Mouse (Mus musculus): ENCODE measurements at regions not wholly inside any gene's neighbourhood (a gene's known extent, or its start where the extent isn't known, plus 50 kb on each side); places are given as distances from the start of the nearest gene placed in this dataset.

DNA sequence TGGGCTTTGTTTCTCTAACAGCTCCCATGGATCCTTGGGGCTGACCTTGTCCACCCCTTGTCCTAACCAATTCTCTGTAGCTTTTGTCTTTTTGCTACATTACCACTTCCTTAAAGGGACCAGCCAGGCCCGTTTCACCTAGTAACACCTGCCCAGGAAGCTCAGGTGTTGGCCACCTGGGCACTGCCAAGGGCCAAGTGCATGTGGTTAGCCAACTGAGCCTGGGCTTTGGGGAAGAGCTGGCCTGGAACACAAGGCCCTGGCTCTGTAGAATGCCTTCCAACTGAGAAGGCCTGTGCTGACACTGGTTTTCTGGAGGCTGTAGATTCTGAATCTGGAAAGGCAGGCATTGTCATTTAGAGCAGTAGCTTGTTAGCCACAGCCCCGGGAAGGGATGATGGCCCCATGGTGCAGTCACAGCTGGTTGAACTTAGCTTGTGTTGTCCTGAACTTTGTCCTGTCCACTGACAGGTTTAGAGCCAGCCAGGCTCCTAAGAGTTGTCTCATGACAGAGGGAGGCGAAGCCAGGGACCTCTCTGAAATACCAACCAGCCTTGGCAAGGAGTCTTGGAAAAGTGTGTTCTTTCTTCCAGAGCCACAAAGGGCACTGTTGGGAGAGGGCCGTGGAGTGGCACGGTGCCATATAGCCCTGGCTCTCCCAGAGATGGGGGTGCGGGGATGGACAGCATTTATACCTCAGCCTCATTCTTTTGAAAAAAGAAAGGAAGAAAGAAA is 156.0 kb upstream of the Id2 start:
- TF ChIP-seq POLR2A (IDR thresholded peaks at IDR 0.05; ENCODE audit: insufficient read depth, low read length): no peak
- TF ChIP-seq EP300 (IDR thresholded peaks at IDR 0.05; ENCODE audit: insufficient read depth, low read depth, low read length): no peak
- no peak for TF ChIP-seq CTCF (IDR thresholded peaks at IDR 0.05; ENCODE audit: low read depth, low read length)
- Histone ChIP-seq H3K36me3 (ENCODE audit: control insufficient read depth, insufficient read depth, low read length, poor library complexity, severe bottlenecking) (no peaks in the 10 kb centered on the region), H3K27ac (ENCODE audit: insufficient read depth, low read length) (no peak overlapping the region), H3K4me1 (ENCODE audit: control insufficient read depth, insufficient read depth, low read length) (no peaks in the 10 kb centered on the region), H3K9ac (ENCODE audit: low read depth, poor library complexity, severe bottlenecking) (no peak overlapping the region), H3K4me3 (ENCODE audit: low read depth, low read length) (no peak overlapping the region), H3K27me3 (ENCODE audit: control insufficient read depth, insufficient read depth, low read length, poor library complexity, severe bottlenecking) (no peaks in the 10 kb centered on the region), H3K9me3 (replicated peaks; ENCODE audit: control insufficient read depth, insufficient read depth, low read length, poor library complexity, severe bottlenecking) (no peaks in the 10 kb centered on the region)

DNA sequence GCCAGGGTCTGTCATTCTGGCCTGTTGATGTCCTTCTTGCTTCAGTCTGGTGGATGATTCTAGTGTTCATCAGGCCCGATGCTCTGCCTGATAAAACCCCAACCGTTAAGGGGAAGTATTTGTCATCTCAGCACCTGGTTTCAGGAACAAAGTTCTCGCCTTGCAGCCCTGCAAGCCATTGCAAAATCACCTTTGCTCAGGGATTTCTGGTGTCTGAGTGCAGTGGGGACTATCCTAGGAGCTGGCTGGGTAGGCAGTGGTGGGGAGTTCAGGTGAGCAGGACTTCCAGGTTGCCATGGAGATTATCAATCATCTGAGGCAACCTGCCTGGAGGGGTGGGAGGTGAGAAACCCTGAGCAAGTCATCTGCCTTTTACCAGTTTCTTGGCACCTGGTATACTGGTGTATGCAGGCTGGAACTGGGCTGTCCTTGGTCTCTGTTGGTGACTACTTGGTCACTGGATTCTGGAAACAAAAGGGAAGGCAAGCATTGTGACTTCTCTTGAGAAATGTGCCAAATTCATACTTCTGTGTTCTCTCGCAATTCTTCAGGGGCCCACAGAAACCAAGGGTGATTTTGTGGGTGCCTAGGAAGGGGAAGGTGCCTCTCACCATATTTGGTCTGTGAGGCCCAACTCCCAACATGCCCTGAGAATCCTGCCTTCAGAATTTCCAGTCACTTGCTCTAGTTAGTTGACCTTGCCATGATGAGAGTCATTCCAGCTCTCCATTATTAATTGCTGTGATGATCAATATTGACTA is 154.7 kb upstream of the Id2 start:
- no peaks in the 10 kb centered on the region for H3K4me1 ChIP-seq (ENCODE audit: control insufficient read depth, insufficient read depth, low read length)
- no peaks in the 10 kb centered on the region for H3K9me3 ChIP-seq (replicated peaks; ENCODE audit: control insufficient read depth, insufficient read depth, low read length, poor library complexity, severe bottlenecking)
- TF ChIP-seq CTCF (IDR thresholded peaks at IDR 0.05; ENCODE audit: low read depth, low read length) (no peak), POLR2A (IDR thresholded peaks at IDR 0.05; ENCODE audit: insufficient read depth, low read length) (no peak), EP300 (IDR thresholded peaks at IDR 0.05; ENCODE audit: insufficient read depth, low read depth, low read length) (no peak)
- H3K36me3 ChIP-seq (ENCODE audit: control insufficient read depth, insufficient read depth, low read length, poor library complexity, severe bottlenecking): no peaks in the 10 kb centered on the region
- H3K27me3 ChIP-seq (ENCODE audit: control insufficient read depth, insufficient read depth, low read length, poor library complexity, severe bottlenecking): no peaks in the 10 kb centered on the region
- H3K4me3 ChIP-seq (ENCODE audit: low read depth, low read length): no peak overlapping the region
- no peak overlapping the region for H3K27ac ChIP-seq (ENCODE audit: insufficient read depth, low read length)
- H3K9ac ChIP-seq (ENCODE audit: low read depth, poor library complexity, severe bottlenecking): no peak overlapping the region

DNA sequence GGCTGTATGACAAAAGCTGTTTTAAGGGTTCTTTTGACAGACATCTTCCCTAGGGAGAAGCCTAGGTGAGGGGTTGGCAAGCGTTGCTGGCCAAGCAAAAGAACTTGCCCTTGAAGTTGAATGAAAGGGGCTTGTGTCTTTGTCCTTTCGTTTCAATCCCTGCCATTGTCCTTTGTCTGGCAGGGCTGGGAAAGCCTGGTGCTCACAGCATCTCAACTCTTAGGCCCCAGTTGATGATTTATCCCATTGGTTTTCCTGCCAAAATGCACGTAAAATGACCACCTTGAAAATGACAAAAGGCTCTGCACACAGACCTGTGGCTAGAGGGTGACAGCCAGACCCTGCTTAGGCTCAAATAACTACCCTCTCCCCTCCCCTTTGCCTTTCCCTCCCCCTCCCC is 153.9 kb upstream of the Id2 start:
- Histone ChIP-seq H3K9me3 (replicated peaks; ENCODE audit: control insufficient read depth, insufficient read depth, low read length, poor library complexity, severe bottlenecking) (no peaks in the 10 kb centered on the region), H3K4me1 (ENCODE audit: control insufficient read depth, insufficient read depth, low read length) (no peaks in the 10 kb centered on the region), H3K36me3 (ENCODE audit: control insufficient read depth, insufficient read depth, low read length, poor library complexity, severe bottlenecking) (no peaks in the 10 kb centered on the region), H3K9ac (ENCODE audit: low read depth, poor library complexity, severe bottlenecking) (no peak overlapping the region), H3K27ac (ENCODE audit: insufficient read depth, low read length) (no peak overlapping the region), H3K4me3 (ENCODE audit: low read depth, low read length) (no peak overlapping the region), H3K27me3 (ENCODE audit: control insufficient read depth, insufficient read depth, low read length, poor library complexity, severe bottlenecking) (no peaks in the 10 kb centered on the region; the same call in 1 of the 2 replicates)
- TF ChIP-seq CTCF (IDR thresholded peaks at IDR 0.05; ENCODE audit: low read depth, low read length) (no peak), POLR2A (IDR thresholded peaks at IDR 0.05; ENCODE audit: insufficient read depth, low read length) (no peak), EP300 (IDR thresholded peaks at IDR 0.05; ENCODE audit: insufficient read depth, low read depth, low read length) (no peak)

DNA sequence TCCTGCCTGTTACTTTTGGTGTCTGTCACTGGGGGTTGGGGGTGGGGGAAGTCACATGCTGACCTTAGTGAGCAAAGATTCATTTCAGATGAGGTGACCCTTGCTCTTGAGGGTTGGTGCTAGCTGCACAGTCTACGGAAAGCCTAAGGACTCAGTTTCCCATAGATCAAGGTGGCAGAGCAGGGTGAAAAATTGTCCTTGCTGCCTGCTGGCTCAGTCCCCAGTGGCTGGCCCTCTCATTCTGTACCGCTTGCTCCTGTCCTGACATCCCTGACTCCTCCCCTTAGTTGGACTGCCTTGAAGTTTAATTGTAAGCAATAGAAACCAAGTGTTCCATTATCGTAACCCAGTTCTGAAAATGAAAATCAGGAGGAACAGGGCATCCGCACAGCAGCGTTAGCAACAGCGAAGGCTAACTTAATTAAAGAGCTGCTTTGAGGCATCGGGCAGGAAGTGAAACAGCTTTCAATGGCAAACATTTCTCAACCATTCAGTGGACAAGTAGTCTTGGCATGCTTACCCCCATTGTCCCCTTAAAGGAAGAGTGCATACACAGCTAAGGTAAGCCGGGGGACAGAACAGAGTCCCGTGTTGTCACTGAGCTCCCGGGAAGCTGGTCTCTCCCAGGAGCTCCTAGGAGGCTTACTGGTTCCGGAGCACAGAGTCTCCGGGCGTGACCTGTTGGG is 151.9 kb upstream of the Id2 start:
- no peak for TF ChIP-seq EP300 (IDR thresholded peaks at IDR 0.05; ENCODE audit: insufficient read depth, low read depth, low read length)
- TF ChIP-seq POLR2A (IDR thresholded peaks at IDR 0.05; ENCODE audit: insufficient read depth, low read length): no peak
- no peak overlapping the region for H3K27ac ChIP-seq (ENCODE audit: insufficient read depth, low read length)

DNA sequence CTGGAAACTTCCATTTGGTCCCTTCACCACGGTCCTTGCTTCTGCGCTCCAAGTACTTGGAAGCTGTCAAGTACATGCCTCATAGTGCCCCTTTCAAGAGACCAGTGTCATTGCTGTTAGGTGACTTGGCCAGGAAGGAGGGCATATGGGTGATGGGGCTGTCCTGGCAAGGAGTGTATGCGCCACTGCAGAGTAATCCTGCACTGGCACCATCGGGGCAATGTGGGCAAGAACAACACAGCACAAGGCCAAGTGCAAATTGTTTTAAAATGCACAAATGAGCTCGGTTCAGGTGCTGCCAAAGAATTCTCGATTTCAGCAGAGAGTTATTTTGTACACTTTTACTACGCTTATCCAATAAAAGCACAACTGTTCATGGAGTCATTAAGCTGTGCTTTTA is 149.6 kb upstream of the Id2 start:
- Histone ChIP-seq H3K4me1 (ENCODE audit: control insufficient read depth, insufficient read depth, low read length) (no peaks in the 10 kb centered on the region), H3K27me3 (ENCODE audit: control insufficient read depth, insufficient read depth, low read length, poor library complexity, severe bottlenecking) (no peaks in the 10 kb centered on the region; the same call in 1 of the 2 replicates), H3K9me3 (replicated peaks; ENCODE audit: control insufficient read depth, insufficient read depth, low read length, poor library complexity, severe bottlenecking) (no peaks in the 10 kb centered on the region), H3K9ac (ENCODE audit: low read depth, poor library complexity, severe bottlenecking) (no peak overlapping the region), H3K27ac (ENCODE audit: insufficient read depth, low read length) (no peak overlapping the region), H3K4me3 (ENCODE audit: low read depth, low read length) (no peak overlapping the region), H3K36me3 (ENCODE audit: control insufficient read depth, insufficient read depth, low read length, poor library complexity, severe bottlenecking) (no peaks in the 10 kb centered on the region)
- TF ChIP-seq EP300 (IDR thresholded peaks at IDR 0.05; ENCODE audit: insufficient read depth, low read depth, low read length): no peak
- no peak for TF ChIP-seq POLR2A (IDR thresholded peaks at IDR 0.05; ENCODE audit: insufficient read depth, low read length)

More for the DNA sequence above, 151.9 kb upstream of the Id2 start:
- Histone ChIP-seq H3K4me3 (ENCODE audit: low read depth, low read length) (no peak overlapping the region), H3K4me1 (ENCODE audit: control insufficient read depth, insufficient read depth, low read length) (no peaks in the 10 kb centered on the region), H3K36me3 (ENCODE audit: control insufficient read depth, insufficient read depth, low read length, poor library complexity, severe bottlenecking) (no peaks in the 10 kb centered on the region), H3K9me3 (replicated peaks; ENCODE audit: control insufficient read depth, insufficient read depth, low read length, poor library complexity, severe bottlenecking) (no peaks in the 10 kb centered on the region), H3K27me3 (ENCODE audit: control insufficient read depth, insufficient read depth, low read length, poor library complexity, severe bottlenecking) (no peaks in the 10 kb centered on the region; the same call in 1 of the 2 replicates), H3K9ac (ENCODE audit: low read depth, poor library complexity, severe bottlenecking) (no peak overlapping the region)
